Mouse (Mus musculus): ENCODE data around the gene Vkorc1l1.

Vkorc1l1 gene

DNA sequence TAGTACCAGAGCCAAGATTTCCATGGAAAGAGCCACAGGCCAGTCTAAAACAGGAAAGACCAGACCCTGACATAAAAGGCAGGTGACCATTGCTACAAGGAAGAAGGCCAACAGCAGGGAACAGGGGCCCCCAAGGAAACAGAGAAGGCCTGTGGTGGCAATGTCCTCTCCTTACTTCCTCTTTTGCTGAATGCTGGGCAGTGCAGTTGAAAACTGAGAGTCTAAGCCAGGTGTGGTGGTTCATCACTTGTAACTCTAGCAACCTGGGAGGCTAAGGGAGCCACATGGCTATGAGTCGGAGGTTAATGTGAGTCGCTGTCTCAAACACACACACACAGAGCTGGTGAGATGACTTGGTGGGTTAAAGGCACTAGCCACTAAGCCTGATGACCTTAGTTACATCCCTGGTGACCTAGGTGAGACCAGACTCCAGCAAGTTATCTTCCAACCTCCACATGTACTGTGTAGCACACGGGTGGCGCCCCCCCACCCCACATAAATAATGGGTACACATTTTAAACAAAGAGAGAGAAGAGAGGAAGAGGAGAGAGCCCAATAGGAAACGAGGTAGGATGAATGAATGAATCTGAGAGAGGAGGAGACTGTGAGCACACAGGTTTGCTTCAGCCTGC, 59.7 kb downstream of the Vkorc1l1 start:
- DNase-seq (ENCODE audit: low spot score in 2 of 2), result peak; percentile 31 to 36

DNA sequence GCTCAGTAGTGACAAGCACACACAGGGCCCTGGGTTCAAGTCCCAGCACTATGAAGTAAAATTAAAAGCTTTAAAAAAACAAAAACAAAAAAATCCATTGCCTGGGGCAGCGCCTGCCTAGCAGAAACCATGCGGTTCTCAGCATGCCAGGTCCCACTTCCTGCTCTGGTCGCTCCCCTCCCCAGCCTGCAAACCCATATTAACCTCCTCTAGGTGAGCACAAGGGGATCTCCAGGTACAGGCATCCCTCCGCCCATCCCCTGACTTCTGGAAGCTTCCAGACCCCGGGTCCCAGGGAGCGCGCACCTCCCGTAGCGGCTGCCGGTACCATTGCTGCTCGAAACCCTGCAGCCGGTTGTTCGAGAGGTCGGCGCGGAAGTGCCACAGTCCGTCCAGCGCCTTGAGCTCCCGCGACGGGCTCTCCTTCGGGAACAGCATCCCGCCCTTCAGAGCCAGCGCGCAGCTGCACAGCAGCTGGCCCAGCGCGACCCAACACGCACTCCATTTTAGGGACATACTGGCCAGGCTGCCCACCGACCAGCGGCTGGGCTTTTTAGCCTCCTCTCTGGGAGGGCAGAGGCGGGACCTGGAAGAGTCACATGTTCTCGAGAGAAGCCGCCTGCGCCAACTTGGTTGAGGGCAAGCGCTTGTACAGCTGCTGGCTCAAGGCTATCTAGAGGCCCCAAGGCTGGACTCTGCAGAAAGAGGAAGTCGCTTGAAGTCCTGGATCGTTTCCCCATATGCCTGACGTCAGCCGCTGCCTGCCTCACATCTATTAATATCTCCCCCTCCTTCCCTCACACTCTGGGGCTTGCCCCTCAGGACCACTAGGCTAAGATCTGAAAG, 60.8 kb downstream of the Vkorc1l1 start, which contains the start of gene Gusb:
Gusb (minus strand) TSS at position 749 of the 846 bp plus-strand sequence.
- peak; percentile 80 to 83 for DNase-seq (ENCODE audit: low spot score in 2 of 2)

DNA sequence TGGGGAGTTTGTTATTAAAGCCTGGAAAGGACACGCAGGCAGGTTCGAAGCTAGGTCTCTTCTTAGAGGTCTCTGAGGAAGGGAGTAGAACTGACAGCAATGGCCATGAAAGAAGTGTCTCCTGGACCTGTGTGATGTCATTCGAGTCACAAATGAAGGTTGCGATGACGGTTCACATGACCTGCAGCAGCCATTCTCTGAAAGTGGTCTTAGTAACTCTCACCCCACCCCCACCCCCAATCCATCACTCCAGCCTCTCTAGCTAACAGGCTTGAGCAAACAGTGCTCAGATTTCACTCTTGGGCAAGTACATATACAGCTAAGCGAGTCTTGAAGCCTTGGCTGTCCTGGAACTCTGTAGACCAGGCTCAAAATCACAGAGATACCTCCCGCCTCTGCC, 61.5 kb downstream of the Vkorc1l1 start:
- DNase-seq (ENCODE audit: low spot score in 2 of 2), result no peak

DNA sequence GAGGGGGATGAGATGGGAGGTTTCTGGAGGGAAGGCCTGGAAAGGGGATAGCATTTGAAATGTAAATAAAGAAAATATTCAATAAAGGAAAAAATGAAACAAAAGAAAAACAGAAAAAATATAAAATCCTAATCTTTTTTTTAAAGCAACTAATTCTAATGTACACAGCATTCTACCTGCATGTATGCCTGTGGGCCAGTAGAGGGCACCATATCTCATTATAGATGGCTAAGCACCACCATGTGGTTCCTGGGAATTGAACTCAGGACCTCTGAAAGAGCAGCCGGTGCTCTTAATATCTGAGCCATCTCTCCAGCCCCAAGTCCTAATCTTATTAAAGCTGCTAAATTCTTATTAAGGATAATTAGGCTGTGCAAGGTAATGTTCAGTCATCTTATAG, 65.6 kb downstream of the Vkorc1l1 start:
- DNase-seq (ENCODE audit: low spot score in 2 of 2), result no peak

DNA sequence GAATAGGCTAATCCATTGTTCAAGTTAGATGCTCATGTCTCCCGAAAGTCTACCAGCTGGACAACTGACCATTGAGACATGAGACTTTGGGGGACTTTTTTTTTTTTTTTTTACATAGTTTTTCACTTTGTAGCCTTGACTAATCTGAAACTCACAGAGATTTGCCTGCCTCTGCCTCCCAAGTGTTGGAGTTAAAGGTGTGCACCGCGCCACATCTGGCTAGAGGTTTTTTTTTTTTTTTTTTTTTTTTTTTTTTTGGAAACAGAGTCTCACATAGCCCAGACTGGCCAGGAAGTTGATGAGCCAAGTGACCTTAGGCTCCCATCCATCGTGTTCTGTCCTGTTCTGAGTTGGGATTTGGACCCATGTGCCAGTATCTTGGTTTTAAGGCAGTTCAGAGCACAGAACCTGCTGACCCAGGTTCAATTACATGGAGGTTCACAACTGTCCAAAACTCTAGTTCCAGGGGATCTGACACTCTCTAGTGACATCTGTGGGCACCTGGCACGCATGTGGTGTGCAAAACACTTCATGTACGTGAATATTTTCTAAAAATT, 66.3 kb downstream of the Vkorc1l1 start:
- DNase-seq (ENCODE audit: low spot score in 2 of 2), result no peak

DNA sequence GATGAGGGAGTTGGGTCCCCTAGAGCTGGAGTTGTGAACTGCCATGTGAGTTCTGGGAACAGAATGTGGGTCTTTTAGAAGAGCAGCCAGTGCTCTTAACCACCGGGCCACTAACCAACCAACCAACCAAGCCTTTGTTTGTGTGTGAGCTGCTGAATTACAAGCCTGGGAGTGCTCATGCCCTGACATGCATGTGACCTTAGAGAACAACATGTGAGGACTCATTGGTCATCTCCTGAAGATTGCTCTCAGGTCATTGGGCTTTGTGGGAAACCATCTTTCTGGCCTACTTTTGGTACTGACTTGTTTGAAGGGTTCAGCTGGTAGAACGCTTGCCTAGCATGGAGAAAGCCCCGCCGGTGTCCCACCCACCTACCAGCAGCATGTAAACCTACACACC, 68.0 kb downstream of the Vkorc1l1 start:
- no peak for DNase-seq (ENCODE audit: low spot score in 2 of 2)

DNA sequence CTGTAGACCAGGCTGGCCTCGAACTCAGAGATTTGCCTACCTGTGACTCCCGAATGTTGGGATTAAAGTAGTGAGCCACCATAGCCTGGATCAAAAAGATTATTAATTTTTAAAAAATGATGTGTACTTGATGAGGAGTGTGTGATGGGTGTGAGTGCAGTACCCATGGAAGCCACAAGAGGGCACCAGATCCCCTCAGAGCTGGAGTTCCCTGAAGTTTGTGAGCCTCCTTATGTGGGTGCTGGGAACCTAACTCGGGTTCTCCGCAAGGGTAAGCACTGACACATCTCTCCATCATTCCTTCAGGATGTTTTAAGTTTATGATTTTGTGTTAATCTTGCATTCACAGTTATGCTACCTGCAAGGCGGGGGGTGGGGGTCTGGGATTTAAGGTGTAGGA, 69.2 kb downstream of the Vkorc1l1 start:
- no peak for DNase-seq (ENCODE audit: low spot score in 2 of 2)

DNA sequence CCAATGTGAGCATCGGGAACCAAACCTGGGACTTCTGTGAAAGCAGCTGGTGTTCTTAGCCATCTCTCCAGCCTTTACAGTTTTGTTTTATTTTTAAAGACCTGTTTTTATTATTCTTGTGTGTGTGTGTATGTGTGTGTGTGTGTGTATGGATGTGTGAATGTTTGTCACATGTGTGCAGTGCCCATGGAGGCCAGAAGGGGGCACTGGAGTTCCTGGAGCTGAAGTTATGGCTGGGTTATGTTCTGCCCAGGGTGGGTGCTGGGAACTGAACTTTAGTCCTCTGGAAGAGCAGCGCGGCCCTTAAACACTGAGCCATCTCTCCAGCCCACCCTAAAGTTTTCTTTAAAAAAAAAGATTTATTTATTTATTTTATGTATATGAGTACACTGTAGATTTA, 73.3 kb downstream of the Vkorc1l1 start:
- no peak for DNase-seq (ENCODE audit: low spot score in 2 of 2)

DNA sequence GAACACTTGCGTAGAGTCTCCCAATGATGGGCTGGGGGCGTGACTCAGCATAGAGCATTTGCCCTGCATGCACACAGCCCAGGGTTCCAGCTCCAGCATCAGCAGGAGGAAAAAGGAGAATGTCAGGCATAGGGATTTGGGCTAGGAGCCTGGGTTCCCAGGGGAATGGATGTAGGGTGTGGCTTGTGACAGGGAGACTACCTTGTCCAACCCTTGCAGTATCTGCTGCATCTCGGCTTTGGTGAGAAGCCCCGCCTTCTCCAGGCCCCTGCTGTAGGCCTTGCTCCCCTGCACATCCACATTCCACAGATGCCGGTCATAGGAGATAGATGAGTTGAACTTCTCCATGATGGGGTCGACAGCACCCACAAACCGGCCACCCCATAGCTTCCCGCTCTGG, 77.7 kb downstream of the Vkorc1l1 start:
- DNase-seq (ENCODE audit: low spot score in 2 of 2), result no peak

DNA sequence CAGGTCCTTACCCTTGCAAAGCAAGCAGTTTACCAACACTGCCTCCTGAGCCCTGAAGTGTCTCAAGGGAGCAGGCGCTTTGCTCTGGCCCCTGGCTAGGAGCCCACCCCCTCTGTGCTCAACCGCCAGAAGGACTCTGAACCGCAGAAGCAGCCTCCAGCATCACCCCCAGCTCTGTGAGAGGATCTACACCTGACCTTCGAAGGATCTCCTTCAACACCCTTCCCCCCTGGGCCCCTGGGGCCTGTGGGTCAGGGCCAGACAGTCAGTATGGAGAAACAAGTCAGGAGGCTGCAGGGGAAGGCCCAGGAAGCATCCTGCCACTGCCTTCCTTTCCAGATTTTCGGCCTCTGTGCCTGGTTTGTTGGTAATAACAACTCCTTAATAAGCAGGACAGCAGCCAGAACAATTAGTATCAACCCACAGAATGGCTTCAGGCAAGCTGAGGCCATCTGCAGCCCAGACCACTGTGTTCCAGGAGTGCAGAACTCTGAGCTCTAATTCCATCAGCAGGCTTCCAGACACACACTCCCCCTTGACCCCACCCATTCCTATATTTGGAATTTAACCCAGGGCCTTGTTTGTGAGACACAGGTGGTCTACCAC, 79.7 kb downstream of the Vkorc1l1 start:
- no peak for DNase-seq (ENCODE audit: low spot score in 2 of 2)

DNA sequence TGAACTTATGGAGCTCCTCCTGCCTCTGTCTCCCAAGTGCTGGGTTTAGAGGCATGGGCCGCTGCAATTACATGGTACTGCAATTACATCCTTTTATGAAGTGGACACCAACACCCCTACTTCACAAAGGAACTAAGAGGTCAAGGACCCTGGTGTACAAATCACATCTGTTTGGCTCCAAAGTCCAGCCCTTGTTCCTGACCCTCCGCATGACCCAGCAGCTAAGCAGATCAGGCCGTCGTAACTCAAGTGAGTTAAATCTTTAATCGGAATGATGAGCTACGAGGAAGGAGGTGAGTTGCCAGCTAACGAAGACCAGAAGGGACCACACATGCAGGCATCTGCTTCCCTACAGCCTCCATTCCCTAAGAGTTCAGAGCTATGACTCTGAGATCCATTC, 80.6 kb downstream of the Vkorc1l1 start:
- no peak for DNase-seq (ENCODE audit: low spot score in 2 of 2)

DNA sequence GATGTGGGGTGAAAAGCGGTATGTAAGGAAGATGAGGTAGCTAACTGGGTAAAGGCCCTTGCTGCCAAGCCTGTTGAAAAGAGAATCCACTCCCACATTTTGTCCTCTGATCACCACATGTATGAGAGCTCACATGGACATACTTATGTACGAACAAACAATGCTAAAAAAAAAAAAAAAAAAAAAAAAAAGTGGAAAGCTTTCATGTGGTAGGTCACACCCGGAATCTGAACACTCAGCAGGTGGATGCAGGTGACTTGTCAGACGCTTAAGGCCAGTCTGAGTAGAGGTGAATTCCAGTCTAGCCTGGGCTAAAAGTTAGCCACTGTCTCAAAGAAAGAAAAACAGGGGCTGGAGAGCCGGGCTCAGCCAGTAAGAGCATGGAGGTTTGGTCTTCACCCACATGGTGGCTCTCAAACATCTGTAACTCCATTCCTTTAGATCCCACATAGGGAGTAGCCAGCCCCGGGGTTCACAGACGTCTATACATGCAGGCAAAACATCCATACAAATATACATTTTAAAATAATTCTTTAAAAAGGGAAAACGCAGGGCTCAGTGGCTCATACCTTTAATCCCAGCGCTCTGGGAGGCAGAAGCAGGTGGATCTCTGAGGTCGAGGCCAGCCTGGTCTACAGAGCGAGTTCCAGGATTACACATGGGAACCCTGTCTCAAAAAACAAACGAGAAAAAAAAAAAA, 81.4 kb downstream of the Vkorc1l1 start:
- no peak for DNase-seq (ENCODE audit: low spot score in 2 of 2)

DNA sequence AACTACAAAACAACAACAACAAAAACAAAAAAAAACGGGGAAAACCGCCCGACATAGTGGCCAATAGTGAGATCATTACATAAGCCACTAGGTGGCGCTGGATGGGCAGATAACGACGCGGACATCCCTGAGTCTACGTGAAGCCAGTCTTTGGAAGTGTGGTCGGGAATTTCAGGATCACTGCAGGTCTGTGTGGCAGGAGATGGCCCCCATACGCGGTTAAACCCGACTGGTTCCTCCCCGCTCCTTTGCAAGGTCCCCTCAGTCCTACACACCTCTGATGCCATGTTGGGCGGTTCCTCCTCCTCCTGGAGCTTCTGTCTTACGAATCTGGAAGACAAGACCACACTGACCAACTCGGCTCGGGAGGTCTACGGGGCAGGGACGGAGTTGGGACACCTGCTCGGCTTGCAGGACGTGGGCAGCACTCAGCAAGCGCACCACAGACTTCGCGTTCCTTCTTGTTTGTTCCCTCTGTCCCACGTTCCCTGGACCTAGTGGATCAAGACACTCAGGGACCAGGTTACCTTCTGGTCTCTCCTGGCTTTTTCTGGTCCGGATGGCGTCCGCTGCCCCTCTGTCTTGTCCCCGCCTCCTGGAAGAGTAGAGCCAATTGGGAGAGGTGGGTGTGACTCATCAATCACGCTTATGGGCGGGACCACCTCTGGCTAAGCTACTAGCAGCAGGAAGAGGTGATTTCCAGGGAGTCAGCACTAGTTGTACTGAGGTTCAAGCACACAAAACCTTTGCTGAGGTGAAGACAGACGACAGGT, 82.2 kb downstream of the Vkorc1l1 start:
- peak; percentile 84 to 88 for DNase-seq (ENCODE audit: low spot score in 2 of 2)

DNA sequence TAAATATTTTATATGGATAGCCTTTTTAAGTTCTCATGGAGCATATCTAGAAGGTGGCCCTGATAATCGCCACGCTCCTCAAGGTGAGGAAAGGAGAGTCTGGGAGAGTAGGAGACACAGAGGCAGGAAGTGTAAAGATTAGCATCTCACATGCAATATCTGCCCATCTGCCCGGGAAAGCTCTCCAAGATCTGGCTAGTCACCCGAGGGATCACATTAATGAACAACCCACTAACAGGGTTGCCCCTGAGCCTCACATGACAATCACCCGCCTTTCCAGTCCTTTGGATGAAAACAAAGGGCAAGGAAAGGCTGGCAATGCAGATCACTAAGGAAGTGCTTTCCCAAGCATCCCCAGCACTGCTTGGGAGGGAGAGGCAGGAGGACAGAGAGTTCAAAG, 85.4 kb downstream of the Vkorc1l1 start:
- no peak for DNase-seq (ENCODE audit: low spot score in 2 of 2)

DNA sequence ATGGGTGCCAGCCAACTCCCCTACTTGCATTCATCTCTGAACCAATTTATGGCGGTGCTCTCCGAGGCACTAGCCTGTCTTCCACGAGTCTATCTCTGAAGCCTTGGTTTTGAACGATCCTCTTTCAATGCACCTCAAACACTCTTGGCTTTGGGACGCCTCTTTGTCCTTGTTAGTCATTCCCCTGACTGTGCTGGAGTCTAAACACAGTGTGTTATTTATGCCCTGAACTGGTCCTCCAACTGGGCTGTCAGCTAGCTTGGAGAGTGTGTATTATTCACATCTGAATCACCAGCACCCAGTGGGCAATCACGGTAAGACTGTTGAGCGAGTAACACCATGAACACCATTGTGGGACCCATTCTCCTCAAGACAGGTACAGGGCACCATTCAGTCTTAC, 85.9 kb downstream of the Vkorc1l1 start:
- no peak for DNase-seq (ENCODE audit: low spot score in 2 of 2)

DNA sequence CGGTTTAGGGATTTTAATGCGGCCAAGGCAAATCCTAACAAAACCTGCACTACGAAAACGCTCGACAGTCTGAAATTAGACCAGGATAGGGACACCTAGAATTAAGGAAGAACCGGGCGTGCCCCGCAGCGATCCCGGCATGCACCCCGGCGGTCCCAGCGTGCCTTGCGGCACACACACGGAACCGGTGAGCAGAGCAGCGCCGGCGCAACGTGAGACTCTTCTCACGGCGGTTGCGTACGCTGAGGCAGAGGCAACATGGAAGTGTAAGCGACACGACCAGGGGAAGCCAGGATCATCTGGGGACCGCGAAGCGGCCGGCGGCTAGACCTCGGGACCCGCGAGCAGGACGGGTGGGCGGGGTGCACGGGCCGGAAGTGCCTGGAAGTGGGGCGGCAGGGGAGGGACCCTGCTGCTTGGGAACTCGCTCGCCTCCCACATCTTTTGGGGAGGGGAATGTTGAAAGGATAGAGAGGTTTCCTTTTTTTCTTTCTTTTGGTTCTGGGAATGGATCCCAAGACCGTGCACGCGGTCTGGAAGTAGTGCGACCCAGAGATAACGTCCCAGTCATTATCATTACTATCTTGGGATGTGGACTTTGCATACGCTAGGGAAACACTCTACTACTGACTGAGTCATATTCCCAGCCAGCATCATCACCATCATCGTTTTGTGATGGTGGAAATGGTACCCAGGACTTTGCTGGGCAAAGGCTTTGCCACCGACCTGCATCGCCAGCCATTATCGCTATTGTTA, 87.5 kb downstream of the Vkorc1l1 start, which contains the start of the genes Asl and Crcp:
Asl (minus strand) TSS at position 106 of the 756 bp plus-strand sequence.
Crcp (plus strand) TSS at position 149 of the 756 bp plus-strand sequence.
- DNase-seq (ENCODE audit: low spot score in 2 of 2), result peak; percentile 86 to 87

DNA sequence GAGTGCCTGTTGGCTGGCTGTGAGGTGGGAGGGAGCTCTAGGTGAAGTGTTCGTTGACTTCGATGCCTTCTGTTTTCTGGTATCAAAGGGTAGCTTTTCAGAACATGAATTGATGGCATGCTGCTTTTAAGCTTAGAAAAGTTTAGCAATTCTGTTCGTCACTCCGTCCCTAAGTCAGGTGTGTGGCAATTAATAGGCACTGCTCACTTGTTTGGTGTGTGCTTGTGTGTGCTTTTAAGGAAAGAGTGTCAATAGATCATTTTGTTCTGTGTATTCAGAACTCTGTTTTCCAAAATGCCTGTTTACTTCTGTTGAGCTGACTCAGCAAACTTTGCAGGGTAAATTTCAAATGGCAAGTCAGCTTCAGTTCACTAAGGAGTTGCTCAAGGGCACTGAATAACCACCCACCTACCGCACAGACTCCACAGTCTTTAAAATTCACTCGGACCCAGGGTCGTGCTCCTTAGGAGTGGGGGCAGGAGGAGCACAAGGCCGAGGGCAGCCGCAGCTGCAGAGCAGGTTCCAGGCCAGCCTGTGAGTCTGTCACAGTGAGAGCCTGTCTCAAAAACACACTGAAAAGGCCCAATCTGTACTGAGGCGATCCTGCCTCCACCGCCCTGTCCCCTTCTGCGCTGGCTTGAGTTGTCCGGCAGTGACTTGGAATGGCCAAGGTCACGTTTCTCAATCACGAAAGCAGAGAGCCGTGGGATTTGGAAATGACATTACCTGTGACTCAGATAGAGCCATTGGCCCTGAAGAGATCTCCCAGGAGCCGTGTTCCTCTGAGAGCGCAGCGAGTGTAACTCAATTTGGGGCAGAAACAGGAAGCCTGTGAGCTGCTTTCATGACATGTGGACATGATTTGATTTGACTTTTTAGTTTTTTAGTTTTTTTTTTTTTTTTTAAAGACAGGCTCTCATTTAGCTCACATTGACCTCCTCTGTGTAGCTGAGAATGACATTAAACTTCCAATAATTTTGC, 89.9 kb downstream of the Vkorc1l1 start:
- DNase-seq (ENCODE audit: low spot score in 2 of 2), result no peak

DNA sequence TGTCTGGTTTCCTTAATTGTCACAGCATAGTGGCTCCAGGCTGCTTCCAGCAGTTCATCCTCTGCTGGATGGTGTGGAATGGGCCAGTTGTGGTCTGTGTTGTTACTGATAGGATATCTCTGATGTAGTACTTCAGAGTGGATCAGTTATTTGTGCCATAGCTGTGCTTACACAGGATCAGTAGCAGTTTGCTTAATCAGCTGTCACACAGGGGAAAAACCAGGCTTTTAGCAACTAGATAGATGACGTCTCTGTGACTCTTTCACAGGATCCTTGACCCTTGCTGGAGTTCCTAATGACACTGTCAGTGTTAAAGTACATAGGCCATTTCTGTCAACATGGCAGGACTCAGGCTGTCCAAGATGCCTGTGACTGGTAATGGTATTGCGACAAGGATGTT, 92.1 kb downstream of the Vkorc1l1 start:
- no peak for DNase-seq (ENCODE audit: low spot score in 2 of 2)
